Mouse (Mus musculus) limb, embryonic 14.5 days (tissue): ENCODE measurements around the gene Mapkapk2. TPM values are rescaled to one million over a fixed set of nuclear protein-coding genes. Genes with fewer than 3 reads are reported as not detected.
"Not testable (repeated sequence)": the region's sequence is repeated elsewhere in the genome, so short reads cannot be mapped to it uniquely, and the experiment has no call there.

Experiments used
- ATAC-seq: fragments of 200-750 bp; cut with Nextera tagmentation; 2 replicates; pipeline ENCODE4 v1.8.0; 2017; ENCODE audit warnings: low read depth, moderate number of reproducible peaks, moderate TSS enrichment; ENCODE audit not compliant: low FRiP score
- DNase-seq: peaks from one replicate; pipeline ENCODE4 v3.0.0-alpha.2; 2015; ENCODE audit warnings: low spot score
- H3K27ac ChIP-seq: fragments of 300-500 bp; sonication (generic); replicated peaks from 2 replicates; pipeline ENCODE4 v1.5.1; 2014; ENCODE audit warnings: low read depth, mild to moderate bottlenecking, low read length, moderate library complexity, mixed read lengths
- H3K27me3 ChIP-seq: fragments of 300-500 bp; sonication (generic); 2 replicates; pipeline ENCODE4 v1.6.1; 2014; ENCODE audit warnings: low read length, mixed read lengths; ENCODE audit not compliant: control insufficient read depth, insufficient read depth
- H3K36me3 ChIP-seq: fragments of 300-500 bp; sonication (generic); 2 replicates; pipeline ENCODE4 v1.6.1; 2014; ENCODE audit warnings: mild to moderate bottlenecking, low read length, moderate library complexity, mixed read lengths; ENCODE audit not compliant: control insufficient read depth, insufficient read depth
- H3K4me1 ChIP-seq: fragments of 300-500 bp; sonication (generic); 2 replicates; pipeline ENCODE4 v1.6.1; 2014; ENCODE audit warnings: antibody characterized with exemption, low read length, mixed read lengths; ENCODE audit not compliant: control insufficient read depth, insufficient read depth
- H3K4me2 ChIP-seq: fragments of 300-500 bp; sonication (generic); replicated peaks from 2 replicates; pipeline ENCODE4 v1.6.1; 2014; ENCODE audit warnings: low read depth, mild to moderate bottlenecking, low read length, moderate library complexity; ENCODE audit not compliant: severe bottlenecking
- H3K4me3 ChIP-seq: fragments of 300-500 bp; sonication (generic); replicated peaks from 2 replicates; pipeline ENCODE4 v1.5.1; 2014; ENCODE audit warnings: low read length
- H3K9ac ChIP-seq: fragments of 300-500 bp; sonication (generic); 2 replicates; pipeline ENCODE4 v1.6.1; 2014; ENCODE audit warnings: mild to moderate bottlenecking, low read depth, low read length, moderate library complexity; ENCODE audit not compliant: severe bottlenecking
- H3K9me3 ChIP-seq: fragments of 300-500 bp; sonication (generic); 2 replicates; pipeline ENCODE4 v1.6.1; 2016; ENCODE audit warnings: low read length; ENCODE audit not compliant: control insufficient read depth
- POLR2A ChIP-seq: fragments of 200-500 bp; IDR thresholded peaks from 2 replicates; pipeline ENCODE4 v1.8.0; 2012; ENCODE audit warnings: inconsistent platforms, mild to moderate bottlenecking, moderate library complexity, borderline replicate concordance; ENCODE audit not compliant: insufficient read depth, insufficient read length; ENCODE audit errors: extremely low read depth
- WGBS: fragments of 180-500 bp; shearing (Covaris S2); extraction: QIAGEN DNeasy Blood & Tissue Kit; methylation state at CpG from one replicate; pipeline ENCODE4 v1.1.7; 2014; 5-methylcytosine and 5-hydroxymethylcytosine counted together
- polyA plus RNA-seq, 2 experiments: library from polyadenylated mRNA; depleted of rRNA in 1 of 2; stranded (reverse) in 1 of 2; unstranded in 1 of 2; fragments of >200 nt; fragmentation: Nextera tagmentation in 1 of 2; extraction: Ambion mirVana in 1 of 2; gene quantifications; 2 replicates each; pipeline versions ENCODE4 v1.2.1 to v1.2.3; 2012 to 2014

The Mapkapk2 gene
- polyA plus RNA-seq, 2 experiments: 49.9 to 60.9 TPM

DNA sequence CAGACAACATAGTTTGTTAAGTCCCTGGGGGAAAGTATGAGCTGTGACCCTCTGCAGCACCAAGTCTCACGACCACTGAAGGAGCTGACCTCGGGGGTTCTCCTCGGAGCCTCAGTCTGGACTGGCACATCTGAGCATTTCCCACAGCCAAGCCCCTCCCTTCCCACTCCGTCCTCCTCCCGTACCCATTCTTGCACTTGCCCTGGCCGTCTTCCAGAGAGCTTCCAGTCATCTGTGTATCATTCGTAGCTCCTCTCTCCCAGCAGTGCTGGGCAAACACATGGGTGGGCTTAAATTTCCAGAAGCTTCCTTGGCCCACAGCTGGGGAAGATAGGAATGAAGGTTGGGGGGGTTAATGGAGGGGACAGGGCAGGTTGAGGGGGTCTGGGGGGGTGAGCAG lies 67.4 kb downstream of the Mapkapk2 start:
- Histone ChIP-seq H3K4me3 (no peak overlapping the region), H3K36me3 (no peaks in the 10 kb centered on the region), H3K4me2 (no peak overlapping the region), H3K27ac (no peak overlapping the region), H3K27me3 (no peaks in the 10 kb centered on the region), H3K4me1 (peaks cover 7% of the 10 kb centered on the region; the same call in 1 of the 2 replicates), H3K9me3 (no peaks in the 10 kb centered on the region), H3K9ac (no peak overlapping the region)
- ATAC-seq: peak; percentile 26; the same call in 1 of the 2 replicates
- DNase-seq: no peak
- no peak for TF ChIP-seq POLR2A
- 34% methylated on average over 7 of the region's 7 CpGs for WGBS

DNA sequence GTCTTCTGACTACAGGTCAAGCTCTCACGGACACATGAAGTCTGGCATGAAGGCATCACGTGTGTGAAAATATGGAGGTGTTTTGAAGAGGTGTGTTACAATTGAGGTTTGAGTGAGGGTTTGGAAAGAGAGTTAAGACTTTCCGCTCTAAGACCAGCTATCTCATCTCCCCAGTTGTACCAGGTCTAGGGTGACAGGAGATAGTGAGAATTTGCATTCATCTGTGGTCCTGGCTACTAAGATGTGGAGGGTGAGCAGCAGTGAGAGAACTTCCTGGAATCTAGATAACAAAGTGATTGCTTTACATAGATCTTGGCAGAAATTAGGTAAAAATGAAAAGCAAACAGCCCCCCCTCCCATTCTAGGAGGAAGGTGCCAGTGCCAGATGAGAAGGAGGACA lies 68.4 kb downstream of the Mapkapk2 start:
- Histone ChIP-seq H3K4me2 (no peak overlapping the region), H3K4me1 (peaks cover 7% of the 10 kb centered on the region; the same call in 1 of the 2 replicates), H3K27ac (no peak overlapping the region), H3K4me3 (no peak overlapping the region), H3K27me3 (no peaks in the 10 kb centered on the region), H3K9me3 (no peaks in the 10 kb centered on the region), H3K36me3 (no peaks in the 10 kb centered on the region), H3K9ac (no peak overlapping the region)
- ATAC-seq (no peak), DNase-seq (no peak)
- 93% methylated on average over 3 of the region's 3 CpGs for WGBS
- TF ChIP-seq POLR2A: no peak

DNA sequence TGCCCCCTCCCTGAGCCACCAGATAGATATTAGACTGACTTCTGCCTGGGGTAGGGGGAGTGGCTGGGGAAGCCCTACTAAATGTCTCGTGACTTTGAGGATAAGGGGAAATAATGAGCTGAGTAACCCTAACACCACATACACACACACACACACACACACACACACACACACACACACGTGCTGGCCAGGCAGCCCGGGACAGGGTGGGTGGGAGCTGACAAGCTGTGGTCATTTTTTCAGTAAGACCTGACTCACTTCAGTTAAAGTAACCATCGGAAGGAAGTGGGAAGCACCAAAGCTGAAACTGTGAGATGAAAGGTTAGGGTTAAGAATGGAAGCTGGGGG lies 71.8 kb downstream of the Mapkapk2 start:
- no peaks in the 10 kb centered on the region for H3K36me3 ChIP-seq
- no peak overlapping the region for H3K4me2 ChIP-seq
- H3K27me3 ChIP-seq: no peaks in the 10 kb centered on the region
- H3K27ac ChIP-seq: no peak overlapping the region
- 70% methylated on average over 4 of the region's 4 CpGs for WGBS
- no peak for TF ChIP-seq POLR2A
- DNase-seq: no peak
- H3K9ac ChIP-seq: no peak overlapping the region
- H3K9me3 ChIP-seq: no peaks in the 10 kb centered on the region
- ATAC-seq: no peak
- H3K4me3 ChIP-seq: no peak overlapping the region
- no peaks in the 10 kb centered on the region; the same call in 1 of the 2 replicates for H3K4me1 ChIP-seq

DNA sequence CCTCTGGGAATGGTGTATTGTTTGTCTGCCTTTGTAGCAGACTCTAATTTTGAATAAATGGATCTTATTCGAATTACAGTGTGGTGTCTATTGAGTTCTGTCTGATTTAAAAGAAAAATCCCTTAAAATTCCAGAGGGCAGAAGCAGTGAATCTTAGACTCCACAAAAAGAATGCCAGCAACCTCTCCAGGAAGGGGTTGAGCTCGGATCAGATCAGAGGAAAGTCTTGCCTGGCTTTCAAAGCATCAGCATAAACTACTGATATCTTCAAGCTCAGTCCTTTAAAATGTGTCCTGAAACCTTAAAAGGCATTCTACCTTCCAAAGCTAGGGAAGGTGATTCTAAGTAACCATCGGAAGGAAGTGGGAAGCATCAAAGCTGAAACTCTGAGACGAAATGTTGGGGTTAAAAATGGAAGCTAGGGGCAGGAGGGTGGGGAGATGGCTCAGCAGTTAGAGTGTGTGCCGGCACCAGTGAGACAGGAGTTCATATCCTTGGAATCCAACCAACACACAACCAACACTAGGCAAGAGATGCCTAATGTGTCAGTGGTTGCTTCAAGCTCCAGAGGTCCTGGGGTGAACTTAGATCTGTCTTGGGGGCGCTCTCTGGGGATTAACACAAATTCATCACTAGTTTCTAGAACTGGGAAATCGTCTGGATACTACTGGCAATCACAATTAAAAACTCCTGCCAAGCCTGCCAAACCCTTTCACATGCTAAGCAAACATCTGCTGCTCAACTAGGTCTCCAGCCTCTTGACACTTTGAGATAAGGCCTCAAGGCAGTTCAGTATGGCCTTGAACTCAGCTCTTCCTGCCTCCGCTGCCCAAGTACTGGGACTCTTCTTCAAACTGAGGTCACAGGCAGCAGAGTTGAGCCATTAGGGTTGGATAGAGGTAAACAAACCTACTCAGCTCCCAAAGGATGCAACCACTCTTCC lies 72.5 kb downstream of the Mapkapk2 start:
- H3K4me3 ChIP-seq: no peak overlapping the region
- H3K9me3 ChIP-seq: no peaks in the 10 kb centered on the region
- no peaks in the 10 kb centered on the region; the same call in 1 of the 2 replicates for H3K4me1 ChIP-seq
- H3K27ac ChIP-seq: no peak overlapping the region
- no peak overlapping the region for H3K4me2 ChIP-seq
- no peak overlapping the region for H3K9ac ChIP-seq
- no peaks in the 10 kb centered on the region for H3K36me3 ChIP-seq
- no peaks in the 10 kb centered on the region for H3K27me3 ChIP-seq
- no peak for DNase-seq
- 82% methylated on average over 8 of the region's 8 CpGs for WGBS
- no peak for TF ChIP-seq POLR2A
- no peak for ATAC-seq

DNA sequence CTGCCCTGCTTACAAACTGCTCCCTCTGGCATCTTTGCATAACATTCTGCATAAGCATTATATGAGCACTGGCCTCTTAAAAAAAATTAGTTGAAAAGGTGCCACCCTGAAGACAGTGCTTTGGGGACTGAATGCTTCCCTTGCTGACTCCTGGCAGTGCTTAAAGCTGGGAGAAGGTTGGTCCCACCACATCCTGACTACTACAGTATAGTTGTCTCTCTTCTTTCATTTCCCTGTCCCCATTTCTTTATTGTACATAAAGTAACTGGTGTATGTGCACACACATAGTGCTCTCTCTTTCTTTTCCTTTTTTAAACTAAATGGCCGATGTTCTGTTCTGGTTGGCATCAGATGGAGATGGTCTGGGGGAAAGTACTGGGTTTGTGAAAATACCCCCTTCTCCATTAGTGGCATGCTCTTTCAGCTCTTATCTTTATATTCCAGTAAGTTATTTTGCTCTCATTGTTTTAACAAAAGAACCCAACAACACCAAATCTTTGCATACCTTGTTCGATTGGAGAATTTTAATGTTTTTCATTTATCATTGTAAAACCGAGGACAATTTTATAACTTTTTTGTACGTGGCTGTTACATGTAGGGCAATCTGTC lies 74.3 kb downstream of the Mapkapk2 start:
- 72% methylated on average over 4 of the region's 4 CpGs for WGBS

More for the DNA sequence above, 74.3 kb downstream of the Mapkapk2 start:
- not testable (repeated sequence) for H3K9ac ChIP-seq, H3K4me1 ChIP-seq, H3K4me3 ChIP-seq, ATAC-seq, DNase-seq, H3K27me3 ChIP-seq, H3K4me2 ChIP-seq, H3K9me3 ChIP-seq, H3K27ac ChIP-seq, H3K36me3 ChIP-seq
